Mouse (Mus musculus) T-cell, adult 2 months (primary cell): Measurements from ENCODE around the gene Btbd3.
"Not testable (repeated sequence)": the region's sequence is repeated elsewhere in the genome, so short reads cannot be mapped to it uniquely, and the experiment has no call there.

Source experiments
- DNase-seq: peaks from one replicate; pipeline ENCODE4 v3.0.0; 2022; ENCODE audit warnings: low spot score

Btbd3 gene

DNA sequence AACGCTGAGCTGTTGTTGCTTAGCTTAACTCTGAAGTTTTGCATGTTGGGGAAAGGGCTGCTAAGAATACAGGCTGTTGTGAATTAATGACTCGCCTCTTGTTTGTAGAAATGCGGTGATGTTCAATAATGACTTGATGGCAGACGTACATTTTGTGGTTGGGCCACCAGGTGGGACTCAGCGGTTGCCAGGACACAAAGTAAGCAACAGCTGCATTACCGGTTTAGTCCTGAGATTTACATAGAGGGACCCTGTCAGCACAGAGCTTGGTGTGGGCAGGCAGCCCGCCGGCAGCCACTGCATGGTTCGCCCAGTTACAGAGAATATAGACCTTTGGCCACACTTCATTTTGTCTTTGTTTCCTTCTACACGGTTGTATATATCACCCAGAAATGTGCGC, 23.3 kb downstream of the Btbd3 start:
- no peak for DNase-seq

DNA sequence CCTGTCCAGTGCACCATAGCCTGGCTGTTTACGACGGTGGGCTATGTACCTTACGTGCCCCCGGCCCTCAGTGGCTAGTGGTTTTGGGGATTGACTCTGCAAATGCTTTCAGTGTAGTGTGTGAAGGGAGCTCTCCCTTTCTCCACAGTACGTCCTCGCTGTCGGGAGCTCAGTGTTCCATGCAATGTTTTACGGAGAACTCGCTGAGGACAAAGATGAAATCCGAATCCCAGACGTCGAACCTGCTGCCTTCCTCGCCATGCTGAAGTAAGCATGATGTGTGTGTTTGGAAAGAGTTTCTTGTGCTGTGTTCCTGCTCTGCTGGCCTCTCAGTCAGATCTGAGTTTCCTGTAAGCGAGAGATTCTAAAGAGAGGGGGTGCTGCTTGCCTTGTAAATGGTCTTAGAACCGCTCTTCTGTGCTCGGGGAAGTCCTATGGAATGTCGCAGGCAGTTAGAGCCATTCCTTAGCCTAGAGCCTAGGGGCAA, 23.9 kb downstream of the Btbd3 start:
- DNase-seq: no peak

DNA sequence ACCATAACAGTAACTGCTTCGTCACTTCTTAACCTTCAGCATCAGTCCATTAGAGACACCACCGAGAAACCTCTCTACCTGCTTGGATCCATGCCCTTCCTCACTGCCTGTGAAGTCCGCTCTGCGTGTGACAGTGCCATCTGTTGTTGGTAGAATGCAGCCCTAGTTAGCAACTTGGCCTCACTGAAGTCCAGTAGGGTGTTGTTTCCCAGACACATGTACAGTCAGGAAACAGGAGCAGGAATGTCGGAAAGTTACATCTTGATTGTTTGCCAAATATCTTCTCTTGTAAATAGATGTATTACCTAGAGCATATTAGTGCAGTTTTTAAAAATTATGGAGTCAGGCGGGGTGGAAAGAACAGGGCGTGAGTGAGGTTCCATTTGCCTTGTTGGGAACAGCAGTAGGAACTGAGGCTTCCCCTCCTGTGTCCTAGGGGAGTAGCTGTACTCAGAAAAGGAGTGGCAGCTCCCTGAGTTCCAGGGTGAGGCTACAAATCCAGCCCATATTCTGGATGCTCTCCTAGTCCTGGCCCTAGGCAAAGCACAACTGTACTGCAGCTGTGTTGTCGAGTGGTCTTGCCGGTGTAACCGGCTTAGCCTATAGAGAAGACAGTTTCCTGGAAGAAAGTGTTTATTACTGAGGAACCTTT, 25.3 kb downstream of the Btbd3 start:
- no peak for DNase-seq

DNA sequence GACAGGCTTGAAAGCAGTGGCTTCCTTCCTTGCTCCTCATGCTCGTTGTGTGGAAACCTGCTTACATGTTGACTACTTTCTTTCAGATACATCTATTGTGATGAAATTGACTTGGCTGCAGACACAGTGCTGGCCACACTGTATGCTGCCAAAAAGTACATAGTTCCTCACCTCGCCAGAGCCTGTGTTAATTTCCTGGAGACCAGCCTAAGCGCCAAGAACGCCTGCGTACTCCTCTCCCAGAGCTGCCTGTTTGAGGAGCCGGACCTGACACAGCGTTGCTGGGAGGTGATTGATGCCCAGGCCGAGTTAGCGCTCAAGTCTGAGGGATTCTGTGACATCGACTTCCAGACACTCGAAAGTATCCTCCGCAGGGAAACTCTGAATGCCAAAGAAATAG, 27.0 kb downstream of the Btbd3 start:
- no peak for DNase-seq

DNA sequence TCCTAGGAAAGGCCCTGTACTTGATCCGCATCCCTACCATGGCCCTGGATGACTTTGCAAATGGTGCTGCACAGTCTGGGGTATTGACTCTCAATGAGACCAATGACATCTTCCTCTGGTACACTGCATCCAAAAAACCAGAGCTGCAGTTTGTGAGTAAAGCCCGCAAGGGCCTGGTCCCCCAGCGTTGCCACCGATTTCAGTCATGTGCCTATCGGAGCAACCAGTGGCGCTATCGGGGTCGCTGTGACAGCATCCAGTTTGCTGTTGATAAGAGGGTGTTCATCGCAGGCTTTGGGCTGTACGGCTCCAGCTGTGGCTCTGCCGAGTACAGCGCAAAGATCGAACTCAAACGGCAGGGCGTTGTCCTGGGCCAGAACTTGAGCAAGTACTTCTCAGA, 27.5 kb downstream of the Btbd3 start:
- DNase-seq: no peak

DNA sequence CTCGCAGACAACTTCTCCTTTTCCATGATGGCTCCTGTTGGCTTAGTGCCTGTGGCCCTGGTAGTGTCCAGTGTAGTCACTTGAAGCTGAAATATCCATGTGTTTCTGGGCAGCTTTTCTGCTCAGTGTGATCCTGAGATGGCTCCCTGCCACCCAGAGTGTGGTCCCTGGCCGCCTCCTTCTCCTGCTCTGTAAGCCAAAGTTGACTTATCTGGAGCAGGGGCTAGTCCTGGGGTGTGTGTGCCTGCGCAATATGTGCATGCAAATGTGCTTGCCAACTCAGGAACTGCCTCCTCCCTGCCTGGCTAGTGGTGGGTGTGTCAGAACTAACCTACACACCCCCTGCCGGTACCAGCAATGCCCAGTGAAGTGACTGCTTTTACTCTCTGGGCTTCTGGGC, 29.4 kb downstream of the Btbd3 start:
- DNase-seq: no peak

DNA sequence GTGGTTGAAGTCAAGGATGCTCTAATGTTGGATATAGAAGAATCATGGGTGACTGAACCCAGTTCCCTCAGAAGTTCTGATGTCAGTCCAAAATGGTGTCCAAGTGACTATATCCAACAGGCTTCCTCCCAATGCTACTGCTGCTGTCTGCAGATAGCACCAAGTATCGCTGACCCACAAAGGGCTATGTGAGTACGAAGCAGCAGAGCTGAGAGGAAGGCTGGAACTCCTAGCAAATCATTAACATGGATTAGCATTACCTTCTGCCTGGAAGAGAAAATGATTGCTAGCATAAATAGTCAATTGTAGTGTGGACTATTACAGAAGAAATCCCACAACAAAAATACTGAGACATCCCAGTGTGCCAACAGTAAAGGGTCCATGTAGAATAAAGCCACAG, 33.8 kb downstream of the Btbd3 start:
- DNase-seq: no peak

DNA sequence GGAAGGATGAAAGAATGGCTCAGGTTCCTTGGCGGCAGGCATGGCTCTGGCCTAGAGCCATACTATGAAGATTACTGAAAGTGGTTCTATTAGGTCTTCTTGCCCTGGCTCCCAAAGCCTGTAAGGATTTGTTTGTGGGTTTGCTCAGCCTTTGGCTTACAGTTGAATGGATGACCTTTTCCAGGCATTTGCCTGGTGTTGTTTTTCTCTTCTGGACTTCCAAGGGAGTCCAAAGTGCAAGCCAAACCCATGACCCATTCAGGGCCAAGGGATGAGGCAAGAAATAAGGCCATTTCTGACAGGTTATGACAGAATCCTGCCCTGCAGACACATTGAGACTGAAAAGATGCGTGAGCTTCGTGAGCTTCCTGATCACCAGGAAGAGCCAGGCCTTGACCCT, 37.9 kb downstream of the Btbd3 start:
- no peak for DNase-seq

DNA sequence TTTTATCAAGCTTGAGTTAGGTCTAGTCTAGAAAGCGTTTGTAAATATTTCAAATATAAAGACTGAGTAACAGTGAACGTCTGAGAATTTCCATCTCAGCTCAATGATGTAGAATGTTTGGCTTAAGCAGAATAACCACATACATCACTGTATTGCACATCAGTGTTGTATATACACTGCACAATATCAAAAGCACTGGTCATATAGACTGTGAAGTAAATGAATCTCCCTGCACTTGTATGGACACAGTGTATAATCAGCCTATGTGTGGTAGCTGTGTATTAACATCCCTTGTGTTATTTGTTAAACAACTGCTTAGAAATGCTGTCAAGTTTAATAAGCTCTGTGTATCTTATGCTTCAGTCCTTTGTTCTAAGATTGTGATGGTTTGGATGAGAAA, 49.9 kb downstream of the Btbd3 start:
- DNase-seq: no peak

DNA sequence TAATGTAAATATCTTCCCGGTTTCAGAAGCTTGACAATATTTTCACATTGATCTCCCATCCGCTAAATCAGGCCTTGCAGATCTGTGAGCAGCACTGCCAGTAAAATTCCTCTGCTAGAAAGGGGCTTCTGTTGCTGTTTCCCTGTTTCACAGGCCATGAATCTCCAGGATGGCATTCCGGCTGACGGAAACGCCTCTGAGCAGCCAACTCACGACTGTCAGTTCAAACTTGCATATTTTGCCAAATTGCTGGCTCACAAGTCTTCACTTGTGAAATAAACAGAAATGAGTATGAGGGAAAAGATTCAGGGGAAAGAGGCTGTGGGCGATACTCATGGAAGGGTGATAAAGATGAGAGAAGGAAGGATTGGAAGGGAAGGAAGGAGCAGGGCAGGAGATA, 59.3 kb downstream of the Btbd3 start:
- DNase-seq: no peak

DNA sequence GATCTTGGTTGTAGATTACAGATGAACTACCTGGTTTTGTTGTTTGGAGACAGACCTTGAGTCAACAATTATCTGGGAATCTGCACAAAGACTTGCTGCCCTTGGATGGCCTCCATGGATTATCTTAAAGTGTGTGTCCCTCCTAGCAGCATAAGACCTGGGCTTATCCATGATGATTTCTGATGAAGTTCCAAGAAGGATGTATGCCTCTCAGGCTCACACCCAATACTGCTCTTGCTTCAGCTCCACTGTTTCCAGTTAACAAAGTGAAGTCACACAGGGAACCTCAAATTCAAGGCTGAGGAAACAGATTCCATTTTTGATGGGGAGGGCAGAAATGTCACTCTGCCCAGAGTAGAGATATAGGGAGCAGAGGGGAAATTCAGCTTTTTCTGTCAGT, 64.0 kb downstream of the Btbd3 start:
- DNase-seq: no peak

DNA sequence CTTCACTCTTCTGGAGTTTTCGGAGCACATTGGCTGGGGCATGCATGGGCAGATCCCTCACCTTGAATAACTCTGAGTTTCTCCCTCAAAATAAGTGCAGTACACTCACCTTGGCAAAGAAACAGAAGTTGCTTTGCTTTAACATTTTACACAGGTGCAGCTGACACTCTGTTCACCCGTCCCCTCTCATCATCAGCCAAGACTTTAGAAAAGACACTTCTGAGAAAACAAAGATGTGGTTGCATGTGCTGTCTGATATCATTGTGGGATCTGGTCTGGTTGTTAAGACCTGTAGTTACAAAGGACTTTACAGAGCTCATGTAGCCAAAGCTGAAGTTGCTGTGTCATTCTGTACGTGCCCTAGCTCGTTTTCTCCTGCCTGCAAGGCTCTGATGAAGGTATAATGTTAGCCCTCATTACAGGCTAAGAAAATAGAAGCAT, 64.7 kb downstream of the Btbd3 start:
- DNase-seq: no peak

DNA sequence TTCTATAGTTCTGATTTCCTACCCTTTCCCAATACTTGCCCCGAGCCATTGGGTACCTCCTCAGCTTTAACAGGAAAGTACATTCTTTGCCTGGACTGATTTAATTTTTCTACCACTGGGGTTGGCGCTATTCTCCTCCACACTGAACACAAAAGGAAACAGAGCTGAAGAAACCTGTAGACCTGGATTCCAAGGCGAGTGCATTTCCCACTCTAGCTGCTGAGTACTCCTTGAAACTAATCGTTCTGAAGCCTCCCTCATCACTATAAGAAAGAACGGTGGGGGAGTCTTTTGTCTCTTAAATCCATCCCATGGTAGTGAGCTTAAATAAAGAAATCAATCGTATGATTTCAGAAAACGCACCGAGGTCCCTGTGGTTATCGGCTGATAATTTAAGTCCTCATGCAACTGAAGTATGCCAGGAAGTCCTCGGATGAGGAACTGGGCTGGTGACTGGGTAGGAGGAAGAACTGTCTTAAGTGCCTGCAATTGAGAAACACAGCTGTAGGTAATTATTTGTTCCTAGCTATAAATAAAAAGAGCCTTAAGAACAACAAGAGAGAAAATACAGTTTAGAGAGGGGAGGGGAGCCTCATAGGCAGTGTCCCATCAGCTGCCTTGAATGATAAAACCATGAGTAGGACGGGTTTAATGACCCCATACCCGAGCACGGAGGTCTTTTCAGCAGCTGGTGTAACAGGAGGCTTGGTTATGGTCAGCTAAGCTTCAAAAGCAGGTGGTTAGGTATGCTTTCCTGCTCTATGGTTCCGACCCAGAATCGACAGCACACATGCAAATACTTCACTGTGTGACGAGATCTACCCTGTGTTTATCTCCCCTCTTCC, 66.1 kb downstream of the Btbd3 start:
- no peak for DNase-seq

DNA sequence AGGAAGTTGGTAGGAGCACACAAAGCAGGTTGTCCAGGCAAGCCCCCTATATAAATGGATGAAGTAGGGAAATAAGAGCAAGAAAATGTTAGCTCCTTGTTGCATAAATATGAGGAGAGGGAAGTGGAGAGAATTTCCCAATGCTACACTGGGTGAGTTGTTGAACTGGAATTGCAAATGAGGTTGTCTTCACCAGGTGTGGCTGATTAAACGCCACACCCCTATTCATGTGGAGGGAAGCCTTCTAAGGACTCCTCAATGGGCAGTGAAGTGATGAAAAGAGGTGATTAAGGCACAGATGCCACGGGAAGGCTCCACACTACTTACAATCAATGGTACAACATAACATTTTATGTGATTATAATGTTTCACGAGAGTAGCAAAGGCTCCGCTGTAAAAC, 70.0 kb downstream of the Btbd3 start:
- no peak for DNase-seq

DNA sequence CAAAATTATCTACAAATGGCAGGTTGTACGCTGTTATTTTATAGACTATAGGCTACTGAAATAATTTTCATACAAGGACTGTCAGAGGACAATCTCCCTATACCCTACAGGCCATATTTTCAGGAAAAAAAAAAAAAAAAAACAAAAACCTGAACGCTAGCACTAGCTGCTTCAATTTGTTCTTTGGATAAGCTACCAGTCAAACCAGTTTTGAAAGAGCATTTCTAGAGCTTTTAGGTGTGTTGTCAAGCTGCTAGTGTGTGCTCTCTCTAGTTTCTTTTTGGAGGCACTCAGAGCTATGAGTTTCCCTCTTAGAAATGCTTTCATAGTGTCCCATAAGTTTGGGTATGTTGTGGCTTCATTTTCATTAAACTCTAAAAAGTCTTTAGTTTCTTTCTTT, 77.8 kb downstream of the Btbd3 start:
- DNase-seq: not testable (repeated sequence)

DNA sequence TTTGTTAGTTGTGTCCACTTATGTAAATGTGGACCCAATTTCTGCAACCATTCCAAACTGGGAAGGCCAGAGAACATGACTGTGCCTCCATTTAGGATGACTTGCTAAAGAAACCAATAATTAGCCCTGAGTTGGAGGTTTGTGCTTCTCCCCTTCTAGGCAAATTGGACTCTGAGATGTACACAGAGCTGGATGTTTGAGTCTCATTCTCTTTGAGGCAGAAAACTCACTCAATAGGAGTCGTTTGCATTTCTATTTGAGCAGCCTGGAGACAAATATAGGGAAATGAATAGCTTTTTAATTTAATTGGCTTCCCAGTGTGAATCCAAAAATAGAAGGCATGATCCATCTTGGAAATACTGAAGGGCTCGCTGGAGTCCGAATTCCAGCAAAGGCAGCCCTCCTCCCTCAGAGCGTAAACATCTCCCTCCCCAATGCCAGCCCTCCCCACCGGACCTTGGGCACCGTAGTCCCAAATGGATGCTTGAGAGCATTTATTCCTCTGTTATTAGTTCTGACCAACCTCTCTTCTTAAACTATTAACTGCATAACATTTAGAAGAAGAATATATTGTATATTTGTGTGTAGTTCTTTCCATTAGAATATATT, 81.6 kb downstream of the Btbd3 start:
- DNase-seq: no peak

DNA sequence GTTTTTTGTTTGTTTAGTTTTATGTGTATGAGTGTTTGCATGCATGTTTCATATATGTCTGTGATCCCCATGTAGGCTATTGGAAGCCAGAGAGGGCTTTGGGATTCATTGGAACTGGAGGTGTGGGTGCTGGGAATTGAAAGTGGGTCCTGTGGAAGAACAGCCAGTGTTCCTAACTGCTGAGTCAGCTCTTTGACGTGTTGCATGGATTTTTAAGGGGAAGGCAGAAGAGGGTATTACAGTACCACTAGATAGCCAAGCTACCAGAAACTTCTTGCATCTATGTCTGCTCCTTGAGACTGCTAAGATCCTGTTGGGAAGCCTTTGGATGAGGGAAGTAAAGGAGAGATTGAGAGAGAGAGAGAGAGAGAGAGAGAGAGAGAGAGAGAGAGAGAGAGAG, 82.2 kb downstream of the Btbd3 start:
- no peak for DNase-seq

DNA sequence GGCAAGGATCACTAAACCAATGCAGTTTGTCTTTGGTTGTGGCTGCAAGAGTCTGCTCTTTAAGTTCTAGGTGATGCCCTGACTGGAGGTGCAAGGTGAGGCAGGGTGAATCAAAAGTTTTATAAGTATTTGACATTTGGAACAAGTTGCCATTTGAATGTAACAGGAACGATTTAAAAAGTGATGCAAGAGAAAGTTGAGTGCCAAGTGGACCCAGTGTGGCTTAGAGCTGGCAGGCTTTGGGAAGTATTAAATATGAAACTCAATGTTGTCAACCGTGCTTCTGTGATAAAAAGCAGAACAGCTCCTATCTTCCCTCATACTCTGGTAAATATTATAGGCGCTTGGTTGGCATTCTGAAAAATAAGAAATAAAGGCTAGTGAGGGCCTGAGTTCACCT, 99.0 kb downstream of the Btbd3 start:
- no peak for DNase-seq

DNA sequence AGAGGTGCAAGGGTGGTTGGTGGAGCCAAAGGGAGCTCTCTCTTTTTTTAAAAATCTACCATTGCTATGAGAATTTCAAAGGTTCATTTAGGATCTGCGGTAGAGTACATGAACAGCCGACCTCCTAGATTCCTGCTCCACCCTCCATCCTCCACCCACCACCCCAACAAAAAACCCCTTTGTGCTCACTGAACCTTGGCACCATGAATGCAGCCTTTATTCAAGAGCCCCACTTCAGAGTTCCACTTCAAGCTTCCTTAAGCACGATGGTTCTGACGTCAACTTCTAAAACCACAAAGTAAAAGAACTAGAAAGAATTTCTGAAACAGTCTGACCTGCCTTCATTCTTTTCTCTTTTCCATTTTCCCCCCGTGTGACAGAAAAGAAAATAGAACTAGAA, 106.1 kb downstream of the Btbd3 start:
- peak; percentile 1 for DNase-seq

DNA sequence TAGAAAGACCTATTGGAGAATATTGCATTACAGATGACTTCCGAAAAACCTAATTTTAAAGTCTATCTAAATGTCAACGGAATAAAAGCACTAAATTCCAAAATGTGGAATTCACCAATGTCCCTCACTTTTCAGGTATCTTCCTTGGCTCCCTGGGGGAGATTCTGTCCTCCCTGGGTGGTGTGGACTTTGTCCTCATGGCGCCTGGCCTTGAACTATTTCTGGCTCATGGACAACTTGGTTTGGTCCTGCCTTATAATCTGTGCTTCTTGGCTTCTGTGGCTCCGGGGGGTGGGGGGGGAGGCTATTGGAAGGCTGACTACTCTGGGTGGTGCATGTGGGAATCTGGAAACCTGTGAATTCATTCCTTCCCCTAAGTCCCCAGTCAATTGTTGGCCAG, 109.0 kb downstream of the Btbd3 start:
- DNase-seq: no peak

DNA sequence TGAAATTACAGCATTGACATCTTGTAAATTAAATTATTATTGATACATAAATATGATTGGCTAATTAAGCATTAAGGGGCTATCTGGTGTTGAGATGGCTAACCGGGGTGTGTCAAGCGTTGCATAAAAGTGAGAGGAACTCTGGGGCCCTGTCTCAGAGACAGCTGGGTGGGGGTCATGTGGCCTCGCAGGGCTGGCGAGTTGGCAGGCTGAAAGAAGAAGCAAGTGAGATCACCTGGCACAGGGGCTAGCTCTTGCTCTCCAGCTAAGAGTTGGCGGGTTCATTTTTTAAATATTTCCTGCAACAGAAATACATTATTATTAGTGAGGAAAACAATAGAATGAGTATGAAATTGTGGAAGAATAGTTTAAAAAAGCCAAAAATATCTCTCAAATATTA, 118.2 kb downstream of the Btbd3 start:
- DNase-seq: no peak

DNA sequence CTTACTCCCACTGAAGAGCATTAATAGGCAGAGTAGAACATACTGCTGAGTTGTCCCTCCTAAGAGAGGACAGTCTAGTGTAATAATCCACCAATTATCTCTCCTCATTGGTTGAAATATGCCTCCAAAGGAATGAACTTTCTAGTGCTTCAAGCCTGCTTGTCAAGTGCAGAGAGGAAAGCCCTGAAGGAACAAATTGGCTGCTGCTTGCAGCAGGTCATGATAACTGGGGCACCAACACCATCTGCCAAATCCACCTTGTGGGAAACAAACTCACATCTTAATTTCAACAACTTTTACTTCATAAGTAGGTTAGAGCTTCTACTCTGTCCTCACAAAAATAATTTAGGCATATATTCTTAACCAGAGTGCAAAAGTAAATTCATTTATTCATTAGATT, 122.5 kb downstream of the Btbd3 start:
- DNase-seq: no peak

DNA sequence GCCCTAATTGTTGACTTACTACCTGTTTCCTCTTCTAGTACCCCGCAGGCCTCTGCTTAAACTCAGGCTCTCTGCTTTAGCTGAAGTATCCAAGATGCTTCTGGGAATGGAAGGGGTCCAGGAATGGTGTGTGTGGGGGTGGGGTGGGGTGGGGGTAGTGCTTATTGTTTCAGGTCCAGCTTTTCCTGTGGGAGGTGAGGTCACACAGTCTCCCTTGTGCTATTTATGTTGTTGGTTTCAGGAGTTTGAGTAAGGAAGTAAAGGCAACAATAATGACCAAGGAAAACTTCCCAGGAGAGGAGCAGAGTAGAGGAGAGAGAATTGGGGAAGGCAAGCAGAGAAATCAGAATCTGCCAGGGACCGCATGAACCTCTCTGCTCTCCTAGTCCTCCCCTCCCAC, 128.4 kb downstream of the Btbd3 start:
- DNase-seq: no peak
